Mouse (Mus musculus) lung, adult 2 months (tissue): ENCODE results near the gene Csnk2a1.

Source experiments
- CTCF ChIP-seq: fragments of 200-500 bp; IDR thresholded peaks from 2 replicates; pipeline ENCODE4 v1.5.1; 2011; ENCODE audit warnings: mild to moderate bottlenecking, low read length, control low read depth; ENCODE audit not compliant: insufficient read depth
- POLR2A ChIP-seq: fragments of 200-500 bp; IDR thresholded peaks from 2 replicates; pipeline ENCODE4 v1.6.1; 2011; ENCODE audit warnings: low read depth, mild to moderate bottlenecking, control low read depth, low read length, borderline replicate concordance; ENCODE audit errors: extremely low read depth

DNA sequence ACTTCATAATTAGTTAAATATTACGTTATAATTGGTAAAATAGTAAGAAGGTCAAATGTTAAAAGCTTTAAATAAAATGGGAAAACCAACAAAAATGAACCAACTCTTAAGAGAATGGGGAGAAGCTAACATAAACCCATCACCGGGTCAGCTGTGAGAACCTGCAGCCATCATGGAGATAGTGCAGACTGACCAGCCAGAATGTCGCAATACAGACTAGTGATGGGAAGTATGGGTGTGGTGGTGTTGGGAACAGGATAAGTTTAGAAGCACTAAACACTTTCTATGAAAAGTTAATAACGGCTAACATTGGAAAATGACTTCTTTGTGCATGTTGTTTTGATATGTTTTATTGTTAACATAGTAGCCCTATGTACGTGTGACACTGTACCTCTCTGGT lies 60.9 kb downstream of the Csnk2a1 start:
- TF ChIP-seq CTCF (no peak), POLR2A (no peak)
